Mouse (Mus musculus): ENCODE measurements around the gene Anapc11. TPM values are rescaled to one million over a fixed set of nuclear protein-coding genes. Genes with fewer than 3 reads are reported as not detected.

Anapc11 gene
- polyA plus RNA-seq (2014; fragmentation: Nextera tagmentation; extraction: Ambion mirVana) = 234 and 267 TPM in 2 replicates

- peak within 1 kb of the TSS; percentile 99 for H3K4me3 ChIP-seq (ENCODE audit: low read depth, low read length)
- H3K36me3 ChIP-seq (ENCODE audit: control insufficient read depth, insufficient read depth, low read length) = peaks cover 48% of the 10 kb centered on the region
- H3K9me3 ChIP-seq (ENCODE audit: control insufficient read depth, low read depth, low read length) = no peaks in the 10 kb centered on the region
- ATAC-seq (ENCODE audit: insufficient number of reproducible peaks, insufficient read depth, low FRiP score, low read depth) = peak; percentile 97
- peak within 1 kb of the TSS; percentile 100 for H3K9ac ChIP-seq (replicated peaks; ENCODE audit: low read depth, low read length)
- H3K4me1 ChIP-seq (ENCODE audit: control insufficient read depth, insufficient read depth, low read length) = peaks cover 18% of the 10 kb centered on the region; the same call in 1 of the 2 replicates
- under 1% methylated on average over 88 of the region's 88 CpGs for WGBS
- peak within 1 kb of the TSS; percentile 85 for H3K27ac ChIP-seq (ENCODE audit: low read length)
- H3K27me3 ChIP-seq (ENCODE audit: control insufficient read depth, insufficient read depth, low read length) = no peaks in the 10 kb centered on the region
- H3K4me2 ChIP-seq (replicated peaks; ENCODE audit: low read depth, low read length) = peak within 1 kb of the TSS; percentile 98
Measured at GRCm38 (mm10) chr11:120598283-120598989, at the start of gene Anapc11, which contains the start of gene Alyref. TSS of gene Anapc11 (plus strand) at chr11:120598421. TSS of gene Alyref (minus strand) at chr11:120598365.

GRCm38 (mm10) chr11:120548786-120549167 is 49.4 kb upstream of the Anapc11 start:
- peak overlapping the region; percentile 99 for H3K9ac ChIP-seq (replicated peaks; ENCODE audit: low read depth, low read length)
- WGBS = 15% methylated on average over 7 of the region's 7 CpGs
- no peaks in the 10 kb centered on the region for H3K9me3 ChIP-seq (ENCODE audit: control insufficient read depth, low read depth, low read length)
- ATAC-seq (ENCODE audit: insufficient number of reproducible peaks, insufficient read depth, low FRiP score, low read depth) = peak; percentile 4; the same call in 1 of the 2 replicates
- H3K27me3 ChIP-seq (ENCODE audit: control insufficient read depth, insufficient read depth, low read length) = no peaks in the 10 kb centered on the region
- H3K4me3 ChIP-seq (ENCODE audit: low read depth, low read length) = peak overlapping the region; percentile 96
- H3K4me2 ChIP-seq (replicated peaks; ENCODE audit: low read depth, low read length) = peak overlapping the region; percentile 95
- peaks cover 22% of the 10 kb centered on the region for H3K4me1 ChIP-seq (ENCODE audit: control insufficient read depth, insufficient read depth, low read length)
- peak overlapping the region; percentile 97 for H3K27ac ChIP-seq (ENCODE audit: low read length)
- peaks cover 8% of the 10 kb centered on the region for H3K36me3 ChIP-seq (ENCODE audit: control insufficient read depth, insufficient read depth, low read length)

GRCm38 (mm10) chr11:120549168-120549945 is 48.9 kb upstream of the Anapc11 start, which contains the start of gene Mcrip1:
TSS of gene Mcrip1 (minus strand) at chr11:120549727.
- H3K4me3 ChIP-seq (ENCODE audit: low read depth, low read length) = peak within 1 kb of the TSS; percentile 96
- peak within 1 kb of the TSS; percentile 99 for H3K9ac ChIP-seq (replicated peaks; ENCODE audit: low read depth, low read length)
- H3K4me2 ChIP-seq (replicated peaks; ENCODE audit: low read depth, low read length) = peak within 1 kb of the TSS; percentile 95
- peak within 1 kb of the TSS; percentile 97 for H3K27ac ChIP-seq (ENCODE audit: low read length)
- peaks cover 8% of the 10 kb centered on the region; the same call in 1 of the 2 replicates for H3K36me3 ChIP-seq (ENCODE audit: control insufficient read depth, insufficient read depth, low read length)
- WGBS = under 1% methylated on average over 73 of the region's 87 CpGs
- peaks cover 22% of the 10 kb centered on the region for H3K4me1 ChIP-seq (ENCODE audit: control insufficient read depth, insufficient read depth, low read length)
- ATAC-seq (ENCODE audit: insufficient number of reproducible peaks, insufficient read depth, low FRiP score, low read depth) = peak; percentile 84
- no peaks in the 10 kb centered on the region for H3K27me3 ChIP-seq (ENCODE audit: control insufficient read depth, insufficient read depth, low read length)
- no peaks in the 10 kb centered on the region for H3K9me3 ChIP-seq (ENCODE audit: control insufficient read depth, low read depth, low read length)

GRCm38 (mm10) chr11:120549986-120550809 is 48.0 kb upstream of the Anapc11 start:
- 65% methylated on average over 11 of the region's 11 CpGs for WGBS
- H3K9me3 ChIP-seq (ENCODE audit: control insufficient read depth, low read depth, low read length) = no peaks in the 10 kb centered on the region
- peak overlapping the region; percentile 99 for H3K9ac ChIP-seq (replicated peaks; ENCODE audit: low read depth, low read length)
- H3K27ac ChIP-seq (ENCODE audit: low read length) = peak overlapping the region; percentile 97; the same call in 1 of the 2 replicates
- H3K4me1 ChIP-seq (ENCODE audit: control insufficient read depth, insufficient read depth, low read length) = peaks cover 22% of the 10 kb centered on the region
- H3K36me3 ChIP-seq (ENCODE audit: control insufficient read depth, insufficient read depth, low read length) = no peaks in the 10 kb centered on the region; the same call in 1 of the 2 replicates
- H3K4me2 ChIP-seq (replicated peaks; ENCODE audit: low read depth, low read length) = peak overlapping the region; percentile 95
- H3K4me3 ChIP-seq (ENCODE audit: low read depth, low read length) = peak overlapping the region; percentile 96
- no peaks in the 10 kb centered on the region for H3K27me3 ChIP-seq (ENCODE audit: control insufficient read depth, insufficient read depth, low read length)
- ATAC-seq (ENCODE audit: insufficient number of reproducible peaks, insufficient read depth, low FRiP score, low read depth) = 0 out of 2 replicates have a peak, but pooled peaks have one; percentile 24

GRCm38 (mm10) chr11:120550810-120551440 is 47.3 kb upstream of the Anapc11 start, which contains the start of gene Ppp1r27:
TSS of gene Ppp1r27 (minus strand) at chr11:120551132.
- WGBS = 94% methylated on average over 28 of the region's 28 CpGs
- H3K4me1 ChIP-seq (ENCODE audit: control insufficient read depth, insufficient read depth, low read length) = peaks cover 22% of the 10 kb centered on the region
- peak within 1 kb of the TSS; percentile 99 for H3K9ac ChIP-seq (replicated peaks; ENCODE audit: low read depth, low read length)
- H3K36me3 ChIP-seq (ENCODE audit: control insufficient read depth, insufficient read depth, low read length) = no peaks in the 10 kb centered on the region; the same call in 1 of the 2 replicates
- no peaks in the 10 kb centered on the region for H3K27me3 ChIP-seq (ENCODE audit: control insufficient read depth, insufficient read depth, low read length)
- H3K27ac ChIP-seq (ENCODE audit: low read length) = peak within 1 kb of the TSS; percentile 97; the same call in 1 of the 2 replicates
- no peaks in the 10 kb centered on the region for H3K9me3 ChIP-seq (ENCODE audit: control insufficient read depth, low read depth, low read length)
- ATAC-seq (ENCODE audit: insufficient number of reproducible peaks, insufficient read depth, low FRiP score, low read depth) = no peak
- H3K4me2 ChIP-seq (replicated peaks; ENCODE audit: low read depth, low read length) = peak within 1 kb of the TSS; percentile 95
- H3K4me3 ChIP-seq (ENCODE audit: low read depth, low read length) = peak within 1 kb of the TSS; percentile 96

- 80% methylated on average over 5 of the region's 5 CpGs for WGBS
Measured at GRCm38 (mm10) chr11:120552736-120553135, 45.5 kb upstream of the Anapc11 start.

GRCm38 (mm10) chr11:120554834-120555233 is 43.4 kb upstream of the Anapc11 start:
- H3K4me1 ChIP-seq (ENCODE audit: control insufficient read depth, insufficient read depth, low read length) = peaks cover 6% of the 10 kb centered on the region; the same call in 1 of the 2 replicates
- peaks cover 7% of the 10 kb centered on the region; the same call in 1 of the 2 replicates for H3K36me3 ChIP-seq (ENCODE audit: control insufficient read depth, insufficient read depth, low read length)
- 72% methylated on average over 7 of the region's 7 CpGs for WGBS
- H3K27ac ChIP-seq (ENCODE audit: low read length) = no peak overlapping the region
- H3K4me2 ChIP-seq (replicated peaks; ENCODE audit: low read depth, low read length) = no peak overlapping the region
- H3K4me3 ChIP-seq (ENCODE audit: low read depth, low read length) = no peak overlapping the region
- H3K9ac ChIP-seq (replicated peaks; ENCODE audit: low read depth, low read length) = no peak overlapping the region
- ATAC-seq (ENCODE audit: insufficient number of reproducible peaks, insufficient read depth, low FRiP score, low read depth) = no peak
- no peaks in the 10 kb centered on the region for H3K27me3 ChIP-seq (ENCODE audit: control insufficient read depth, insufficient read depth, low read length)
- H3K9me3 ChIP-seq (ENCODE audit: control insufficient read depth, low read depth, low read length) = no peaks in the 10 kb centered on the region

More at GRCm38 (mm10) chr11:120552736-120553135, 45.5 kb upstream of the Anapc11 start:
- no peak overlapping the region for H3K4me2 ChIP-seq (replicated peaks; ENCODE audit: low read depth, low read length)
- H3K4me1 ChIP-seq (ENCODE audit: control insufficient read depth, insufficient read depth, low read length) = peaks cover 17% of the 10 kb centered on the region
- H3K36me3 ChIP-seq (ENCODE audit: control insufficient read depth, insufficient read depth, low read length) = no peaks in the 10 kb centered on the region
- no peak overlapping the region for H3K9ac ChIP-seq (replicated peaks; ENCODE audit: low read depth, low read length)
- H3K9me3 ChIP-seq (ENCODE audit: control insufficient read depth, low read depth, low read length) = no peaks in the 10 kb centered on the region
- no peak for ATAC-seq (ENCODE audit: insufficient number of reproducible peaks, insufficient read depth, low FRiP score, low read depth)
- no peak overlapping the region for H3K27ac ChIP-seq (ENCODE audit: low read length)
- H3K4me3 ChIP-seq (ENCODE audit: low read depth, low read length) = no peak overlapping the region
- no peaks in the 10 kb centered on the region for H3K27me3 ChIP-seq (ENCODE audit: control insufficient read depth, insufficient read depth, low read length)
